Mouse (Mus musculus): Measurements from ENCODE around the gene Klrb1.
"Not testable (repeated sequence)": the region's sequence is repeated elsewhere in the genome, so short reads cannot be mapped to it uniquely, and the experiment has no call there.

DNA sequence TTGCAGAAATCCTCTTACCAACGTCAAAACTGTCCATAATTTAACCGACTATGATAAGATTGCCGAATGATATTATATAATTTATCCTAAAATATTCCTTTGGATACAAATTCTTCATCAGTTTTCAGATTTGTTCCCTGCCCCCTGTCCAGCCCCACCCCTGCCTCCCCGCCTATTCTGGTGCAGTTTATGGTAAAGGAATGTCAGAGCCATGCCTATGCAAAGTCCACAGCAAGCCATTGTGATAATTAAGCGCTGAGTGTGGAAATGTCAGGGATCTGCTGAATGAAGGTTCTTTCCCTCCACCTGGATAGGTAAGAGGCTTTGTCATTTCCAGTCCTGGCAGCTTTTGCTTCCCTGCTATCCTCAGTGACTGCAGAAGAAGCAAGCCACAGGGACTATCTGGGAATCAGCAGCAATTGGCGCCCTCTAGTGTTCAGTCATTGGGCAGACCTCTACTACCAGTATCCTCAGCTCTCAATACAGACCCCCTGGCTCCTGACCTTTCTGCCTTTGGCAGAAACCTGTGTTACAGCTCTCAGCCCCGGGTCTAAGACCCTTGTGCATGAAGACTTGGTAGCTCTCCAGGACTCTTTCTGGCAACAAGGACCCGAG, 30.9 kb upstream of the Klrb1 start:
- not testable (repeated sequence) for TF ChIP-seq GATA1, TAL1 (IDR thresholded peaks at IDR 0.05; ENCODE audit: low read length)
